Mouse (Mus musculus): ENCODE results near the gene Gm45799.

DNA sequence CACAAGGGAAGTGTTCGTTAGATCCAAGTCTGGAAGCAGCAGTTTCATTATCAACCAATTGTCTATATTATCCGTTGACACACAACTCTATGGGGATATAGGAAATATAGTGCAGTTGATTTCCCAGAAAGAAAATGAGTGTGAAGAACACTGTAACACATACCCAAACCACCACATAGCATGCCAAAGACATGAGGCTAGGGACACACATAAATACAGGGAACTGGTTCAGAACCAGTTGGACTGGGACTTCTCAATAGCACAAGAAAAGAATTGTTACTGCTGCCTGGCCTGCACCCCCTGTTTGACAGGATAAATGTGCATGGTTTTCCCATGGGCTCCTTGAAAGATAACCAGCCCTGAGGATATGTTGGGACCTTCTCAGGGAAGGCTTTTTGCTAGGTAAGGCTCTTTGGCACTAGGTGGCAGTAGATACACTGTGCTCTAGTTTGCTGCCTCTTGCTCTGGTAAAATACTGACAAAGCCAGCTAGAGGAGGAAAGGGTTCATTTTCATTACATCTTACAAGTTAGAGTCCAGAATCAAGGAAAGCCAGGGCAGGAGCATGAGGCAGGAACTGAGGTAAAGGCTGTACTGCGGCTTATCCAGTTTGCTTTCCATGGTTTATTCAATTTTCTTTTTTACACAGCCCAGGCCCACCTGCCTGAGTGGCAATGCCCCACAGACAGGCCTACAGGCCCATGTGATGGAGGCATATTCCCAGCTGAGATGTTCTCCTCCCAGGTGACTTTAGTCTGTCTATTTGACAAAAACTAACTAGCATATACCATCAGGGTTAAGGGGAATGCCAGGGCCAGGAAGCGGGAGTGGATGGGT lies 86.0 kb downstream of the Gm45799 start:
- TF ChIP-seq GATA1 (IDR thresholded peaks at IDR 0.05; ENCODE audit: borderline replicate concordance, low read length) = no peak
- TF ChIP-seq FLI1 (IDR thresholded peaks at IDR 0.05; ENCODE audit: low read length) = no peak

Measured in megakaryocyte, embryonic 14.5 days (primary cell).